Mouse (Mus musculus) heart, postnatal 36 days (tissue): Measurements from ENCODE around the gene Trim33. TPM values are rescaled to one million over a fixed set of nuclear protein-coding genes. Genes with fewer than 3 reads are reported as not detected.

ENCODE experiments used
- DNase-seq, 2 experiments: peaks; one replicate each; pipeline ENCODE4 v3.0.0; 2021 to 2022
- intact Hi-C: fragments of 180-260 bp; cut with DNase I; formaldehyde crosslinking; loops from one replicate; pipeline ENCODE4 v1.15.1; 2025
- total RNA-seq, 2 experiments: library from RNA; stranded (reverse); gene quantifications; 2 replicates each; pipeline ENCODE4 v1.2.3; 2021

Trim33 gene
- total RNA-seq, 2 experiments from 2014 or later = 15.8 to 16.1 TPM

- no peak for DNase-seq
- intact Hi-C loops = loop anchor here (1.0 to 2.0 kb wide), 3 partner anchors 37 to 493 kb away; partner anchors contain the start of gene Olfml3
These were observed 114.4 kb downstream of the Trim33 start for GRCm38 (mm10) chr3:103393283-103394060.

- no peak for DNase-seq
- intact Hi-C loops = no loop called here
These were observed 115.0 kb downstream of the Trim33 start for GRCm38 (mm10) chr3:103394121-103394520.

GRCm38 (mm10) chr3:103397523-103397922 is 118.4 kb downstream of the Trim33 start:
- no peak for DNase-seq
- intact Hi-C loops = no loop called here

GRCm38 (mm10) chr3:103400807-103401206 is 121.7 kb downstream of the Trim33 start:
- intact Hi-C loops = no loop called here
- DNase-seq = no peak

GRCm38 (mm10) chr3:103401342-103402098 is 122.4 kb downstream of the Trim33 start:
- DNase-seq = no peak
- intact Hi-C loops = no loop called here

GRCm38 (mm10) chr3:103402212-103402611 is 123.1 kb downstream of the Trim33 start:
- no peak for DNase-seq
- intact Hi-C loops = no loop called here

GRCm38 (mm10) chr3:103405135-103405534 is 126.0 kb downstream of the Trim33 start:
- no peak for DNase-seq
- intact Hi-C loops = no loop called here

- intact Hi-C loops = no loop called here
- no peak for DNase-seq
These were observed 127.0 kb downstream of the Trim33 start for GRCm38 (mm10) chr3:103405871-103406765.

Other genes with a start within 250 kb of the Trim33 start
- 10 to 100 TPM; 49.1 to 51.7 TPM for gene Nras, start 221.0 kb upstream of the Trim33 start, total RNA-seq
- not detected for gene Ampd1, start 205.3 kb upstream of the Trim33 start, total RNA-seq
- gene Dennd2c, start 176.7 kb upstream of the Trim33 start, total RNA-seq = 1 to 10 TPM; 1.9 to 2.2 TPM
- 10 to 100 TPM; 50.4 to 54.6 TPM for gene Bcas2, start 107.6 kb upstream of the Trim33 start, total RNA-seq